Mouse (Mus musculus) small intestine, adult 2 months (tissue): ENCODE data around the gene Ssna1. TPM values are rescaled to one million over a fixed set of nuclear protein-coding genes. Genes with fewer than 3 reads are reported as not detected.

Experiments
- H3K27ac ChIP-seq: fragments of 200-500 bp; 2 replicates; pipeline ENCODE4 v1.5.1; 2012; ENCODE audit warnings: low read depth, low read length, control low read depth, inconsistent platforms; ENCODE audit not compliant: insufficient read depth
- H3K27me3 ChIP-seq: fragments of 200-500 bp; 2 replicates; pipeline ENCODE4 v1.6.1; 2012; ENCODE audit warnings: mild to moderate bottlenecking, moderate library complexity, low read length, inconsistent platforms; ENCODE audit not compliant: control insufficient read depth, insufficient read depth
- H3K36me3 ChIP-seq: fragments of 200-500 bp; 2 replicates; pipeline ENCODE4 v1.6.1; 2012; ENCODE audit warnings: mild to moderate bottlenecking, low read length, control low read depth, inconsistent platforms; ENCODE audit not compliant: control insufficient read depth, insufficient read depth
- H3K4me1 ChIP-seq: fragments of 200-500 bp; 2 replicates; pipeline ENCODE4 v1.6.1; 2012; ENCODE audit warnings: low read length, inconsistent platforms, mixed read lengths; ENCODE audit not compliant: control insufficient read depth, insufficient read depth, insufficient read length
- H3K4me3 ChIP-seq: fragments of 200-500 bp; 2 replicates; pipeline ENCODE4 v1.5.1; 2012; ENCODE audit warnings: low read depth, mild to moderate bottlenecking, control low read depth, inconsistent platforms, low read length, moderate library complexity
- CTCF ChIP-seq: fragments of 200-500 bp; IDR thresholded peaks from 2 replicates; pipeline ENCODE4 v1.5.1; 2012; ENCODE audit warnings: low read depth, mild to moderate bottlenecking, control low read depth, inconsistent platforms, low read length, moderate library complexity, mixed read lengths; ENCODE audit not compliant: insufficient replicate concordance, insufficient read length; ENCODE audit errors: extremely low read depth
- POLR2A ChIP-seq: fragments of 200-500 bp; IDR thresholded peaks from 2 replicates; pipeline ENCODE4 v1.6.1; 2012; ENCODE audit warnings: low read depth, mild to moderate bottlenecking, control low read depth, inconsistent platforms, low read length, moderate library complexity
- WGBS: fragments of 180-500 bp; shearing (Covaris S2); methylation state at CpG from one replicate; pipeline ENCODE4 v1.1.7; 2018; 5-methylcytosine and 5-hydroxymethylcytosine counted together
- polyA plus RNA-seq: library from polyadenylated mRNA; depleted of rRNA; stranded (reverse); fragments of >200 nt; gene quantifications from 2 replicates; pipeline ENCODE4 v1.2.3, GENCODE M21; 2012

The Ssna1 gene
- polyA plus RNA-seq, 1 experiment = 55.9 TPM

DNA sequence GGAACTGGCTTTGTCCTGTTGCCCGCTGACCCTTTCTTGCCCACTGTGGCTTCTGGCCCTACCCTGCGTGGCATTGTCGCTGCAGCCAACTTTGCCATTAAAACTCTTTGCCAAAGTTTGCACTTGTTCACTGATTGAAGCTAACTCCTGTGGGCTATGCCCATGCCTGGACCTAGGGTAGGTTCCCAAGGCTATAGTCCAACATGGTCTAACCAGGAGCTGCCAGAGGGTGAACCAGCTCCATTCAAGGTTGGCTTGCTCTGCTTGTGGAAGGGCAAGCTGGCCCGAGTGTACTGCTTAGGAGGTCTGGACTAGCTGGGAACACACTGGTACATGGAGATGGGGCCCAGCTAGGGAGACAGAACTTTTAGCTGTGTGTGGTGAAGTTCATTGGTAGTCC lies 28.1 kb downstream of the Ssna1 start:
- Histone ChIP-seq H3K27ac (no peak overlapping the region), H3K27me3 (no peaks in the 10 kb centered on the region; the same call in 1 of the 2 replicates), H3K36me3 (peaks cover 10% of the 10 kb centered on the region), H3K4me1 (peaks cover 28% of the 10 kb centered on the region), H3K4me3 (no peak overlapping the region)
- 88% methylated on average over 4 of the region's 4 CpGs for WGBS
- TF ChIP-seq POLR2A = no peak
- TF ChIP-seq CTCF = no peak

DNA sequence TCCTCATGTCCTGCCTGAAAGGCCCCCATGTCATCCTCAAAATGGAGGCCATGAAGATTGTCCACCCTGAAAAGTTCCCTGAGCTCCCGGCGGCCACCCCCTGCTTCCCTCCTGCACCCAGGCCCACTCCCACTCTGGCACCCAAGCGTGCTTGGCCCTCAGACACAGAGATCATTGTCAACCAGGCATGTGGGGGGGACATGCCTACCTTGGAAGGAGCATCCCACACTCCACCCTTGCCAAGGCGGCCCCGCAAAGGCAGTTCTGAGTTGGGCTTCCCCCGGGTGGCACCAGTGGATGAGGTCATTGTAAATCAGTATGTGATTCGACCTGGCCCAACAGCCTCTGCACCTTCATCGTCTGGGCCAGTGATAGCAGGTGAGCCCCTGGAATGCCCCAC lies 28.9 kb downstream of the Ssna1 start:
- no peak overlapping the region for H3K27ac ChIP-seq
- 83% methylated on average over 8 of the region's 8 CpGs for WGBS

DNA sequence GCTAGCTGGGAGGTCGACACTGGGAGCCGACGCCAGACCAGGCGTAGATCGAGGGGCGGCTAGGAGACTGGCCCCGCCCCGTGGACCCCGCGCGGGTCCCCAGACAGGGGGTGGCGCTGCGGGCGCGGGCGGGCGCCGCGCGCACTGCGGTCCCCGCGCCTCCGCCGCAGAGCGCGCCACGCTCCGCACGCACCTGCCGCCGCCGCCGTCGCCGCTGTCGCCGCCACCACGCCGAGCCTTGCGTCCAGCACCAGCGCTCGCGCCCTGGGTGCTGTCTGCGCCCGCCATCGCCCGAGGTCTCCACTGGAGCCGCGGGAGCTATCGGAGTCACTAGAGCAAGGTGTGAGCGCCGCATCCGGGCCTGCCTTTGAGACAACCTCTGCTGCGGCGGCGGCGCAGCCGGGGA lies 30.1 kb downstream of the Ssna1 start, which contains the start of the genes Rnf208 and Cysrt1:
TSS of gene Rnf208 (plus strand) at position 155 of the 406 bp plus-strand sequence.
TSS of gene Cysrt1 (minus strand) at position 352 of the 406 bp plus-strand sequence.
- H3K4me1 ChIP-seq = peaks cover 38% of the 10 kb centered on the region
- H3K27me3 ChIP-seq = no peaks in the 10 kb centered on the region; the same call in 1 of the 2 replicates
- H3K27ac ChIP-seq = peak within 1 kb of the TSS; percentile 31; the same call in 1 of the 2 replicates
- no peaks in the 10 kb centered on the region; the same call in 1 of the 2 replicates for H3K36me3 ChIP-seq
- TF ChIP-seq POLR2A (no peak), CTCF (no peak)
- WGBS = under 1% methylated on average over 55 of the region's 59 CpGs
- peak within 1 kb of the TSS; percentile 70 for H3K4me3 ChIP-seq

More for the DNA sequence above, 28.9 kb downstream of the Ssna1 start:
- H3K27me3 ChIP-seq = no peaks in the 10 kb centered on the region; the same call in 1 of the 2 replicates
- TF ChIP-seq CTCF (no peak), POLR2A (no peak)
- no peak overlapping the region for H3K4me3 ChIP-seq
- peaks cover 28% of the 10 kb centered on the region for H3K4me1 ChIP-seq
- H3K36me3 ChIP-seq = peaks cover 5% of the 10 kb centered on the region; the same call in 1 of the 2 replicates

DNA sequence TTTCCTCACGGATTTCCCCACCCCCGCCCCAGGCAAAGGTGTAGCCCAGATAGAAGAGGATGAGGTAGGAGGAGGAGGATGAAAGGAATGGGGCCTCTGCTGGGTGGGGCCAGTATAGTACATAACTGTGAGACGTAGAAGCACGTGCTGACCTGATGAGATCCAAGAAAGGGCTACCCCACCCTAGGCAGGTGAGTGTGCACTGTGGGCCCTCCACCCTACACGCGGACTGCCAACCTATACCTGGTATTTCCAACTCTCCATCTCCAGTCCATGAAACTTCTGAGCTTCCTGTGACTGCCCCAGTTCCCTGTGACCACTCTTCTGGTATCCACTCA lies 30.8 kb downstream of the Ssna1 start:
- peak overlapping the region; percentile 31; the same call in 1 of the 2 replicates for H3K27ac ChIP-seq
- H3K27me3 ChIP-seq = no peaks in the 10 kb centered on the region; the same call in 1 of the 2 replicates
- peak overlapping the region; percentile 70 for H3K4me3 ChIP-seq
- no peak for TF ChIP-seq CTCF
- no peak for TF ChIP-seq POLR2A
- WGBS = 11% methylated on average over 6 of the region's 6 CpGs
- no peaks in the 10 kb centered on the region; the same call in 1 of the 2 replicates for H3K36me3 ChIP-seq
- H3K4me1 ChIP-seq = peaks cover 32% of the 10 kb centered on the region

DNA sequence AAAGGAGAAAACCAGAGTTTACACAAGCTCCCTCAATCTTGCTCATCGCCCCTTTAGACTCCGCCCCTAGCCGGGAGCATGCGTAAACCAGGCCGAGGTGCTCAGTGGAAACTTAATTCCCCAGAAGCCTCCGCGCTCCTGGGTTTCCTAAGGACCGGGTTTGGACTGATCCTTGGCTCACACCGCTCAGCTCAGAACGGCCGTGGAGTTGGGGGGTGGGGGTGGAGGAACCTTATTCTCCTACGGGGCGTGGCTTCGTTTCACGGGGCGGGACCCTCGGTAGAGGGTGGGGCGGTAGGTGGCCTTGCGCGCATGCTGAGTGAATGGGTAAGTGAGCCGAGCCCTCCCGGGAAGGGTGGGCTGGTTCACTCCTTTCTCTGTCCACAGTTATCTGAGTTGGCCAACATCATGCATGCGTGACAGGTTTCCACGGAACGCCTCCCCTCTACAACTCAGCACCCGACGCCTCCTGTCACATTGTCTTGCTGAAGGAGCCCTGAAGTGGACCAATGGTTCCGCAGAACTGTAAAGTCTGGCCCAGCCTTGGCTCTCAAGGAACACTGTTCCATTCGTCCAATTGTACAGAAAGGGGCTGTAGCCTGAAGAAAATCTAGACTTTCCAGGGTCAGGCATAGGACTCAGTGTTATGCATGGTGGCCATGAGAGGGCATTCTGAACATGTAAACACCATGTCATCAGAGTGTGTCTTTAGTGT lies 31.4 kb downstream of the Ssna1 start:
- Histone ChIP-seq H3K27me3 (no peaks in the 10 kb centered on the region; the same call in 1 of the 2 replicates), H3K27ac (peak overlapping the region; percentile 31; the same call in 1 of the 2 replicates), H3K4me3 (peak overlapping the region; percentile 70), H3K4me1 (peaks cover 30% of the 10 kb centered on the region), H3K36me3 (no peaks in the 10 kb centered on the region; the same call in 1 of the 2 replicates)
- 2% methylated on average over 29 of the region's 29 CpGs for WGBS
- peak; percentile 35; the same call in 1 of the 2 replicates for TF ChIP-seq POLR2A
- no peak for TF ChIP-seq CTCF

DNA sequence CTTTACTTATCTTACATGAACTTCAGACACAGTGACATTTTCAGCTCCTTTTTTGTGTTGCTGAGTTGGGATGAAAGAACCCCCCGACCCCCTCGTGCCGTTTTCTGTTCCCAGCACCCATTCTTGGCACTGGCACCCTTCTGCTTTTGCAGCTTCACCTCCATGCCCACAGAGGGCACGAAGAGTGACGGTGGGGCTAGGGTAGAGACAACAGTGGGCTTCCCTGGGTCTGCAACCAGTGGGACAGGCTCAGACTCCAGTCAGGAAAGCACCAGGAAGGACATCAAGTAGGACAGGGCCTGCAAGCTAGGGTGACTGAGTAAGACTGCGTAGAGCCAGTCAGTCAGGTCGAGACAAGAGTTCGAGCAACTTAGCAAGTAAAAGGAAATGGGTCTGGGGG lies 31.9 kb downstream of the Ssna1 start:
- Histone ChIP-seq H3K36me3 (no peaks in the 10 kb centered on the region; the same call in 1 of the 2 replicates), H3K27ac (0 out of 2 replicates have a peak overlapping the region, but pooled peaks have one; percentile 31), H3K4me3 (no peak overlapping the region), H3K4me1 (peaks cover 33% of the 10 kb centered on the region), H3K27me3 (no peaks in the 10 kb centered on the region; the same call in 1 of the 2 replicates)
- TF ChIP-seq CTCF = no peak
- TF ChIP-seq POLR2A = no peak
- 68% methylated on average over 8 of the region's 8 CpGs for WGBS

DNA sequence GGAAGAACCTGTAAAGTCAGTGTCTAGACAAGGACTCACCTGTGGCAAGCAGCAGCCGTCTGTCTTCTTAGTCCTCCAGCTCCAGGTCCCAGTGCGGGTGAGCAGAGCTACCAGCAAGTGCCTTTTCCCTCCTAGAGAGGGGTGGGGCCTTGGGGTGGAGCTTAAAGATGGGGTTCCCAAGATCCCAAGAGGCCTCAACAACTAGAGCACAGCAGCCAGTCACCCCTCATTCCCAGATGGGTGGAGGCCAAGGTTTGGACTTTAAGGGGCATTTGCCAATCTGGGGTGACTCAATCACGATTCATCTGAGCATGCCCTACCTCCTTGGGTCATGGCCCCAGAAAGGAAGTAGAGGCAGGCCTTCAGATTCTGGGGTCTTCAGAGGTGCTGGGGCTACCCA lies 32.5 kb downstream of the Ssna1 start:
- H3K27me3 ChIP-seq = no peaks in the 10 kb centered on the region; the same call in 1 of the 2 replicates
- no peaks in the 10 kb centered on the region for H3K36me3 ChIP-seq
- no peak overlapping the region for H3K4me3 ChIP-seq
- 81% methylated on average over 3 of the region's 3 CpGs for WGBS
- TF ChIP-seq CTCF (no peak), POLR2A (no peak)
- no peak overlapping the region for H3K27ac ChIP-seq
- H3K4me1 ChIP-seq = peaks cover 37% of the 10 kb centered on the region
